Mouse (Mus musculus) lung, embryonic 16.5 days (tissue): ENCODE measurements at regions not wholly inside any gene's neighbourhood (a gene's known extent, or its start where the extent isn't known, plus 50 kb on each side); places are given as distances from the start of the nearest gene placed in this dataset.

ENCODE experiments used
- ATAC-seq: fragments of 200-750 bp; cut with Nextera tagmentation; 2 replicates; pipeline ENCODE4 v1.8.0; 2017; ENCODE audit warnings: low read depth, mild to moderate bottlenecking, moderate library complexity
- H3K27ac ChIP-seq: fragments of 300-500 bp; sonication (generic); 2 replicates; pipeline ENCODE4 v1.5.1; 2014; ENCODE audit warnings: mild to moderate bottlenecking, control low read depth, low read length
- H3K27me3 ChIP-seq: fragments of 300-500 bp; sonication (generic); 2 replicates; pipeline ENCODE4 v1.6.1; 2014; ENCODE audit warnings: low read depth, low read length, mixed read lengths; ENCODE audit not compliant: control insufficient read depth, insufficient read depth
- H3K36me3 ChIP-seq: fragments of 300-500 bp; sonication (generic); 2 replicates; pipeline ENCODE4 v1.6.1; 2014; ENCODE audit warnings: low read length; ENCODE audit not compliant: control insufficient read depth, insufficient read depth
- H3K4me1 ChIP-seq: fragments of 300-500 bp; sonication (generic); replicated peaks from 2 replicates; pipeline ENCODE4 v1.6.1; 2014; ENCODE audit warnings: low read length, mixed read lengths; ENCODE audit not compliant: control insufficient read depth, insufficient read depth
- H3K4me2 ChIP-seq: fragments of 300-500 bp; sonication (generic); 2 replicates; pipeline ENCODE4 v1.6.1; 2014; ENCODE audit warnings: low read depth, low read length, control low read depth
- H3K4me3 ChIP-seq: fragments of 300-500 bp; sonication (generic); 2 replicates; pipeline ENCODE4 v1.5.1; 2014; ENCODE audit warnings: mild to moderate bottlenecking, low read length, control low read depth
- H3K9ac ChIP-seq: fragments of 300-500 bp; sonication (generic); 2 replicates; pipeline ENCODE4 v1.6.1; 2014; ENCODE audit warnings: low read length, control low read depth
- H3K9me3 ChIP-seq: fragments of 300-500 bp; sonication (generic); 2 replicates; pipeline ENCODE4 v1.6.1; 2016; ENCODE audit warnings: low read length; ENCODE audit not compliant: control insufficient read depth
- WGBS: fragments of 180-500 bp; shearing (Covaris S2); extraction: QIAGEN DNeasy Blood & Tissue Kit; methylation state at CpG from one replicate; pipeline ENCODE4 v1.1.7; 2014; 5-methylcytosine and 5-hydroxymethylcytosine counted together

- ATAC-seq: no peak
- Histone ChIP-seq H3K4me2 (no peak overlapping the region), H3K27me3 (no peaks in the 10 kb centered on the region), H3K4me3 (no peak overlapping the region), H3K9ac (no peak overlapping the region), H3K4me1 (no peaks in the 10 kb centered on the region), H3K9me3 (no peaks in the 10 kb centered on the region), H3K36me3 (no peaks in the 10 kb centered on the region), H3K27ac (no peak overlapping the region)
- WGBS: 29% methylated on average over 1 of the region's 1 CpGs
These were observed 258.4 kb downstream of the Dmrta1 start for GRCm38 (mm10) chr4:89937673-89938072.

- H3K27ac ChIP-seq: no peak overlapping the region
- WGBS: 5% methylated on average over 4 of the region's 4 CpGs
- H3K4me1 ChIP-seq: no peaks in the 10 kb centered on the region
- H3K36me3 ChIP-seq: no peaks in the 10 kb centered on the region
- H3K9ac ChIP-seq: no peak overlapping the region
- H3K9me3 ChIP-seq: no peaks in the 10 kb centered on the region
- H3K27me3 ChIP-seq: no peaks in the 10 kb centered on the region
- H3K4me3 ChIP-seq: no peak overlapping the region
- no peak for ATAC-seq
- no peak overlapping the region for H3K4me2 ChIP-seq
These were observed 262.1 kb downstream of the Dmrta1 start for GRCm38 (mm10) chr4:89941308-89941707.

- no peak overlapping the region for H3K9ac ChIP-seq
- no peak overlapping the region for H3K27ac ChIP-seq
- H3K27me3 ChIP-seq: no peaks in the 10 kb centered on the region
- H3K4me2 ChIP-seq: no peak overlapping the region
- H3K9me3 ChIP-seq: no peaks in the 10 kb centered on the region
- ATAC-seq: no peak
- no peak overlapping the region for H3K4me3 ChIP-seq
- 73% methylated on average over 3 of the region's 3 CpGs for WGBS
- no peaks in the 10 kb centered on the region for H3K36me3 ChIP-seq
- no peaks in the 10 kb centered on the region for H3K4me1 ChIP-seq
These were observed 242.5 kb upstream of the Zfp352 start for GRCm38 (mm10) chr4:89976146-89976545.

- Histone ChIP-seq H3K9ac (no peak overlapping the region), H3K4me1 (no peaks in the 10 kb centered on the region), H3K27me3 (no peaks in the 10 kb centered on the region), H3K27ac (no peak overlapping the region), H3K4me2 (no peak overlapping the region), H3K4me3 (no peak overlapping the region), H3K36me3 (no peaks in the 10 kb centered on the region), H3K9me3 (no peaks in the 10 kb centered on the region)
- WGBS: 55% methylated on average over 3 of the region's 3 CpGs
- no peak for ATAC-seq
These were observed 215.2 kb upstream of the Zfp352 start for GRCm38 (mm10) chr4:90003413-90003812.

- Histone ChIP-seq H3K27ac (no peak overlapping the region), H3K4me2 (no peak overlapping the region), H3K27me3 (no peaks in the 10 kb centered on the region), H3K4me3 (no peak overlapping the region), H3K9ac (no peak overlapping the region), H3K36me3 (no peaks in the 10 kb centered on the region), H3K4me1 (no peaks in the 10 kb centered on the region), H3K9me3 (no peaks in the 10 kb centered on the region)
- no peak for ATAC-seq
- 45% methylated on average over 1 of the region's 1 CpGs for WGBS
These were observed 214.7 kb upstream of the Zfp352 start for GRCm38 (mm10) chr4:90003898-90004297.

GRCm38 (mm10) chr4:90012723-90013122 is 205.9 kb upstream of the Zfp352 start:
- no peaks in the 10 kb centered on the region for H3K36me3 ChIP-seq
- WGBS: 92% methylated on average over 1 of the region's 1 CpGs
- H3K9ac ChIP-seq: no peak overlapping the region
- no peak overlapping the region for H3K27ac ChIP-seq
- ATAC-seq: no peak
- H3K4me2 ChIP-seq: no peak overlapping the region
- no peaks in the 10 kb centered on the region for H3K4me1 ChIP-seq
- no peaks in the 10 kb centered on the region for H3K9me3 ChIP-seq
- H3K4me3 ChIP-seq: no peak overlapping the region
- H3K27me3 ChIP-seq: no peaks in the 10 kb centered on the region

GRCm38 (mm10) chr4:90014203-90014602 is 204.4 kb upstream of the Zfp352 start:
- Histone ChIP-seq H3K27me3 (no peaks in the 10 kb centered on the region), H3K4me1 (no peaks in the 10 kb centered on the region), H3K9me3 (no peaks in the 10 kb centered on the region), H3K4me3 (no peak overlapping the region), H3K4me2 (no peak overlapping the region), H3K36me3 (no peaks in the 10 kb centered on the region), H3K9ac (no peak overlapping the region), H3K27ac (no peak overlapping the region)
- no peak for ATAC-seq
